Mouse (Mus musculus) testis, adult 2 months (tissue): ENCODE measurements around the gene Lim2. TPM values are rescaled to one million over a fixed set of nuclear protein-coding genes. Genes with fewer than 3 reads are reported as not detected.
A peak's percentile ranks its signal among the peaks of the same experiment; 100 is the strongest.

Source experiments
- H3K27ac ChIP-seq: fragments of 200-500 bp; 2 replicates; pipeline ENCODE4 v1.5.1; 2012; ENCODE audit warnings: low read depth, low read length; ENCODE audit not compliant: control insufficient read depth, insufficient read depth
- H3K27me3 ChIP-seq: fragments of 200-500 bp; 2 replicates; pipeline ENCODE4 v1.6.1; 2012; ENCODE audit warnings: mild to moderate bottlenecking, low read length, moderate library complexity; ENCODE audit not compliant: control insufficient read depth, insufficient read depth
- H3K36me3 ChIP-seq: fragments of 200-500 bp; 2 replicates; pipeline ENCODE4 v1.6.1; 2012; ENCODE audit warnings: mild to moderate bottlenecking, low read length; ENCODE audit not compliant: control insufficient read depth, insufficient read depth
- H3K4me1 ChIP-seq: fragments of 200-500 bp; 2 replicates; pipeline ENCODE4 v1.6.1; 2012; ENCODE audit warnings: low read length; ENCODE audit not compliant: control insufficient read depth, insufficient read depth
- H3K4me3 ChIP-seq: fragments of 200-500 bp; 2 replicates; pipeline ENCODE4 v1.5.1; 2012; ENCODE audit warnings: low read depth, mild to moderate bottlenecking, low read length, moderate library complexity, mixed read lengths; ENCODE audit not compliant: control insufficient read depth
- CTCF ChIP-seq: fragments of 200-500 bp; IDR thresholded peaks from 2 replicates; pipeline ENCODE4 v1.5.1; 2012; ENCODE audit warnings: low read depth, mild to moderate bottlenecking, inconsistent platforms, low read length, moderate library complexity; ENCODE audit not compliant: control insufficient read depth, insufficient read depth, insufficient replicate concordance
- POLR2A ChIP-seq: fragments of 200-500 bp; IDR thresholded peaks from 2 replicates; pipeline ENCODE4 v1.6.1; 2012; ENCODE audit warnings: low read depth, mild to moderate bottlenecking, inconsistent platforms, low read length, moderate library complexity; ENCODE audit not compliant: control insufficient read depth
- polyA plus RNA-seq: library from polyadenylated mRNA; depleted of rRNA; stranded (reverse); fragments of >200 nt; gene quantifications from 2 replicates; pipeline ENCODE4 v1.2.3, GENCODE M21; 2012

Gene Lim2
- polyA plus RNA-seq, 1 experiment, result not detected

- TF ChIP-seq CTCF (no peak), POLR2A (no peak)
- Histone ChIP-seq H3K27ac (no peak overlapping the region), H3K4me1 (peaks cover 15% of the 10 kb centered on the region), H3K27me3 (no peaks in the 10 kb centered on the region), H3K4me3 (no peak overlapping the region), H3K36me3 (no peaks in the 10 kb centered on the region)
Observed at GRCm38 (mm10) chr7:43438611-43439010, 11.1 kb downstream of the Lim2 start.

- H3K27ac ChIP-seq, result no peak within 1 kb of the TSS
- no peaks in the 10 kb centered on the region for H3K36me3 ChIP-seq
- H3K27me3 ChIP-seq, result no peaks in the 10 kb centered on the region
- H3K4me1 ChIP-seq, result peaks cover 22% of the 10 kb centered on the region
- TF ChIP-seq CTCF (no peak), POLR2A (no peak)
- H3K4me3 ChIP-seq, result peak within 1 kb of the TSS; percentile 89
Observed at GRCm38 (mm10) chr7:43440482-43440881, 13.0 kb downstream of the Lim2 start, which contains the start of gene Cldnd2. Gene Cldnd2, plus strand, starts transcription at chr7:43440782.

GRCm38 (mm10) chr7:43441071-43441470 lies 13.6 kb downstream of the Lim2 start:
- Histone ChIP-seq H3K36me3 (no peaks in the 10 kb centered on the region), H3K27ac (no peak overlapping the region), H3K27me3 (no peaks in the 10 kb centered on the region), H3K4me3 (peak overlapping the region; percentile 89), H3K4me1 (peaks cover 22% of the 10 kb centered on the region)
- no peak for TF ChIP-seq POLR2A
- TF ChIP-seq CTCF, result no peak

GRCm38 (mm10) chr7:43442684-43443083 lies 15.2 kb downstream of the Lim2 start:
- TF ChIP-seq POLR2A, result no peak
- no peak for TF ChIP-seq CTCF
- Histone ChIP-seq H3K4me1 (peaks cover 22% of the 10 kb centered on the region), H3K36me3 (no peaks in the 10 kb centered on the region), H3K27ac (peak overlapping the region; percentile 90; the same call in 1 of the 2 replicates), H3K4me3 (peak overlapping the region; percentile 89), H3K27me3 (no peaks in the 10 kb centered on the region)

GRCm38 (mm10) chr7:43443126-43443916 lies 15.9 kb downstream of the Lim2 start:
- H3K4me3 ChIP-seq, result peak overlapping the region; percentile 89
- H3K4me1 ChIP-seq, result peaks cover 22% of the 10 kb centered on the region
- H3K27me3 ChIP-seq, result no peaks in the 10 kb centered on the region
- TF ChIP-seq CTCF, result no peak
- TF ChIP-seq POLR2A, result peak; percentile 50; the same call in 1 of the 2 replicates
- H3K27ac ChIP-seq, result peak overlapping the region; percentile 90
- H3K36me3 ChIP-seq, result no peaks in the 10 kb centered on the region

GRCm38 (mm10) chr7:43443917-43444293 lies 16.4 kb downstream of the Lim2 start, which contains the start of the genes Etfb and Gm45233:
Gene Etfb, plus strand, starts transcription at chr7:43444083.
Gene Gm45233, plus strand, starts transcription at chr7:43444128.
- H3K27me3 ChIP-seq, result no peaks in the 10 kb centered on the region
- H3K4me1 ChIP-seq, result peaks cover 22% of the 10 kb centered on the region
- peak; percentile 81 for TF ChIP-seq POLR2A
- TF ChIP-seq CTCF, result no peak
- H3K4me3 ChIP-seq, result peak within 1 kb of the TSS; percentile 89
- H3K36me3 ChIP-seq, result no peaks in the 10 kb centered on the region
- peak within 1 kb of the TSS; percentile 90 for H3K27ac ChIP-seq

- no peaks in the 10 kb centered on the region for H3K27me3 ChIP-seq
- no peak overlapping the region for H3K4me3 ChIP-seq
- H3K27ac ChIP-seq, result no peak overlapping the region
- peaks cover 15% of the 10 kb centered on the region for H3K4me1 ChIP-seq
- H3K36me3 ChIP-seq, result no peaks in the 10 kb centered on the region
- no peak for TF ChIP-seq CTCF
- no peak for TF ChIP-seq POLR2A
Observed at GRCm38 (mm10) chr7:43447801-43448200, 20.3 kb downstream of the Lim2 start.
